Mouse (Mus musculus): ENCODE results near the gene Serpina3c. TPM values are rescaled to one million over a fixed set of nuclear protein-coding genes. Genes with fewer than 3 reads are reported as not detected.

The Serpina3c gene
- not detected for polyA plus RNA-seq (2017; shearing (Covaris generic))

DNA sequence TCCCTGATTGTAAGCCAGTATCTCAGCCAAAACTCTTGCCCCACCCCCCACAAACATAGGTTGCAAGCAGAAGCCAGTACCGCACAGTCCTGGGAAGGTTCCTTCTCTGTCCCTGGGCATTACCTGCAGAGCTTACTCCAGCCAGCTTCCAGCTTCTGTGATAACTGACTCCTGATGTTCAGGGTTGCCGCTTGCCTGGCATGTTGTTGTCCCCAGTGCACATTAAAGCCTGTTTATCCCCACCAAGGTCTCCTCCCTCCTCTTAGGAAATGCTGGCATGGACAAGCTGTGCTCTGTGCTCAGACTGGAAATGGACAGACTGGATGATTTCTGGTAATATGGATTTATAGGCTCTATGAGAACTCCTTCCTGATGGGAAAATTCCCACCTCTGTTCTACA is at the start of gene Serpina3c:
Gene Serpina3c (minus strand): TSS at position 215 of the 400 bp plus-strand sequence.

DNA sequence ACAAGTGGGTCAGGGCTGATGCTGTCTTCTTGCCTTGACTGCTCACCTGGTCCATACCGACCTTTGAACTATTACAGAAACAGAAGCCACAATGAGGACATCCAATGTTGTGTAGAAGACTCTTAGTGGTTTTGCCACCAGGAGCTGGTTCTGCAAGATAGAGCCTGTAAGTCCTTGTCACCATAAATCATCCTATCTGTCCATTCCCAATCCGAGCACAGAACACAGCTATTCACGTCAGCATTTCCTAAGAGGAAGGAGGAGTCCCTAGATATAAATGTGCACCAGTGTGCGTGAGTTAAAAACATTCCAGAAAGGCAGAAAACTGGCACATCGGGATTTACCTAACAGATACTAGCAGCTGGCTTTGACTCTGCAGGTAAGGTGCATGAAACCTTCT is 26.0 kb downstream of the Serpina3c start, which contains the start of gene Serpina3b:
Gene Serpina3b (plus strand): TSS at position 301 of the 400 bp plus-strand sequence.

DNA sequence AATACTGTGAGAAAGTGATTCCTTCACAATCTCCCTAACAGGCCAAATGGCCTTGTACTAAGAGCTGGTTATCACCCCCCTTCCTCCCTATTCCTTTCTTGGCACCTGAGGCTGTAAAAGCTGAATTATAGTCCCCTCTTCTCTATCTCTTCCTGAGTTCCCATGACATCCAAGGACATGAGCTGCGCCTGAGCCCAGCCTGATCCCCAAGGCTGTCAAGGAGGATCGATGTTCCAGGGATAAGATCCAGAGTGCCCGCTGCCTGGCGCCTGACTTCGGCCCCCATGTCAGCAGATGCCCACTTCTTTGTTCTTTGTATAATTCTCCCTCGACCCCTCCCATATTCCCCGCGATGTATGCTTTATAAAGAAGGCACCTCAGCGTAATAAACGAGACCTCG is 41.3 kb downstream of the Serpina3c start, which contains the start of gene Serpina3a:
Gene Serpina3a (plus strand): TSS at position 392 of the 400 bp plus-strand sequence.

DNA sequence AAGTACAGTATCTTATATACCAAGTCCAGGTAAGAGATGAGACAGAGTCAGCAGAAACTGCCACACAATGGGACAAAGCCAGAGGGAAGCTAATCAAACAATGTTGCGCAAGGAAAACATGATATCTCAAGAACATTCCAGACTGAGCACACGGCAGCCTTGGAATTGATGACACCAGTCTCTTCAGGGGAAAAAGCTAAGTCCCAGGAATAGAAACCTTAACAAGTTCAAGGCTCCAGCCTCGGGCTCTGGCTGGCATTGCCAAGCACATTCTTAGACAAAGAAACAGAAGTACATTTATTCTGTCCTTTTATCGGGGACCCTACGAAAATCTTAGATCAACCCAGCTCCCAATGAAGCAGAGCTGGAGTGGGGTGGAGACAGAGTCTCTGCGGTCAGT is 52.9 kb downstream of the Serpina3c start, which contains the start of gene Serpina5:
Gene Serpina5 (plus strand): TSS at position 346 of the 400 bp plus-strand sequence.

Other genes starting within 250 kb of the Serpina3c start
- gene Serpina1c, start 249.0 kb downstream of the Serpina3c start, polyA plus RNA-seq (2017; shearing (Covaris generic)): not detected
- gene Serpina1e, start 194.9 kb downstream of the Serpina3c start, polyA plus RNA-seq (2017; shearing (Covaris generic)): not detected
- not detected for gene Serpina11, start 163.9 kb downstream of the Serpina3c start, polyA plus RNA-seq (2017; shearing (Covaris generic))
- gene Serpina9, start 140.1 kb downstream of the Serpina3c start, polyA plus RNA-seq (2017; shearing (Covaris generic)): 10 to 100 TPM in 1 of 2 experiments, 1 to 10 TPM in 1; 2.1 to 10.2 TPM
- gene Serpina12, start 109.4 kb downstream of the Serpina3c start, polyA plus RNA-seq (2017; shearing (Covaris generic)): under 1 TPM; 0.07 to 0.12 TPM
- under 1 TPM; 0.07 to 0.21 TPM for gene Serpina5, start 52.8 kb downstream of the Serpina3c start, polyA plus RNA-seq (2017; shearing (Covaris generic))
- gene Serpina3a, start 41.1 kb downstream of the Serpina3c start, polyA plus RNA-seq (2017; shearing (Covaris generic)): not detected
- gene Serpina3b, start 25.9 kb downstream of the Serpina3c start, polyA plus RNA-seq (2017; shearing (Covaris generic)): 1 to 10 TPM in 1 of 2 experiments, under 1 TPM in 1; 0.14 to 1.7 TPM
- gene Serpina3f, start 60.7 kb upstream of the Serpina3c start, polyA plus RNA-seq (2017; shearing (Covaris generic)): 10 to 100 TPM; 10.3 to 12.1 TPM
- gene Serpina3g, start 82.4 kb upstream of the Serpina3c start, polyA plus RNA-seq (2017; shearing (Covaris generic)): 100 to 1,000 TPM in 1 of 2 experiments, 10 to 100 TPM in 1; 77.8 to 368 TPM
- gene Serpina3i, start 109.3 kb upstream of the Serpina3c start, polyA plus RNA-seq (2017; shearing (Covaris generic)): not detected
- gene Serpina3j, start 160.7 kb upstream of the Serpina3c start, polyA plus RNA-seq (2017; shearing (Covaris generic)): under 1 TPM in 1 of 2 experiments, not detected in 1; 0.82 TPM
- not detected for gene Serpina3k, start 184.6 kb upstream of the Serpina3c start, polyA plus RNA-seq (2017; shearing (Covaris generic))
- not detected for gene Serpina3m, start 184.6 kb upstream of the Serpina3c start, polyA plus RNA-seq (2017; shearing (Covaris generic))